Mouse (Mus musculus) kidney, adult 9 months (tissue): Measurements from ENCODE around the gene Kcnh6.
A peak's percentile ranks its signal among the peaks of the same experiment; 100 is the strongest.
"Not testable (repeated sequence)": the region's sequence is repeated elsewhere in the genome, so short reads cannot be mapped to it uniquely, and the experiment has no call there.

ENCODE experiments used
- DNase-seq: peaks from one replicate; pipeline ENCODE4 v3.0.0; 2022

Gene Kcnh6

GRCm38 (mm10) chr11:106065923-106066571 is 58.1 kb downstream of the Kcnh6 start, which contains the start of gene Taco1:
TSS of gene Taco1 (plus strand) at chr11:106066061.
- DNase-seq: peak; percentile 98

GRCm38 (mm10) chr11:106066616-106067015 is 58.7 kb downstream of the Kcnh6 start:
- DNase-seq: not testable (repeated sequence)

GRCm38 (mm10) chr11:106073774-106074173 is 65.8 kb downstream of the Kcnh6 start:
- DNase-seq: no peak

GRCm38 (mm10) chr11:106076321-106076720 is 68.4 kb downstream of the Kcnh6 start:
- peak; percentile 73 for DNase-seq
